Mouse (Mus musculus) megakaryocyte, embryonic 14.5 days (primary cell): ENCODE measurements at regions not wholly inside any gene's neighbourhood (a gene's known extent, or its start where the extent isn't known, plus 50 kb on each side); places are given as distances from the start of the nearest gene placed in this dataset.

Experiments used
- FLI1 ChIP-seq: IDR thresholded peaks from 2 replicates; pipeline ENCODE4 v1.6.1; 2012; ENCODE audit warnings: low read length, inconsistent platforms, mixed read lengths
- GATA1 ChIP-seq: IDR thresholded peaks from 3 replicates; pipeline ENCODE4 v1.6.1; 2012; ENCODE audit warnings: mixed read lengths, low read length, inconsistent platforms, borderline replicate concordance

DNA sequence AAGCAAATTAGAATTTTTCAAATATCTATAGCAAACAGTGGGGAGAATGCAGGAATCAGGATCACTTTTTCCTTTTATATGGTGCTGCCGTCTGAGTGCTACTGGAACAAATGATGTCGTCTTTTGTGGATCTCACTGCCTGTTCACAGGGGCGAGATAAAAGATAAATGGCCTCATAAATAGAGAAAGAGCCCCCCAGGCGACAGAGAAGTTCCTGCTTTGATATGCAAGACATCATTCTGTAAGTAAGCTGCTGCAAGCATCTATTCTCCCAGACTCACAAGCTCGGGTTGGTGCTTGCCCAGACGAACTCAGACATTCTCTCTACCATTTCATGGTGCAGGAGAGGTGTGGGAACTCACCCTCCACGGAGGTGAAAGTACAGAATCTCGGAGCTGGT is 377.6 kb upstream of the Cdh4 start:
- no peak for TF ChIP-seq GATA1
- TF ChIP-seq FLI1, result no peak
